Mouse (Mus musculus) gonadal fat pad, adult 2 months (tissue): ENCODE results near the gene Llcfc1. TPM values are rescaled to one million over a fixed set of nuclear protein-coding genes. Genes with fewer than 3 reads are reported as not detected.

Source experiments
- DNase-seq: peaks from one replicate; pipeline ENCODE4 v3.0.0-alpha.2; 2012; ENCODE audit warnings: low read depth
- polyA plus RNA-seq: library from polyadenylated mRNA; depleted of rRNA; stranded (reverse); fragments of >200 nt; gene quantifications from 2 replicates; pipeline ENCODE4 v1.2.3, GENCODE M21; 2012; rRNA removed

Llcfc1 gene
- polyA plus RNA-seq, 1 experiment = 2.8 TPM

- no peak for DNase-seq
Measured at GRCm38 (mm10) chr6:41704123-41704522, 19.9 kb downstream of the Llcfc1 start, which contains the start of gene Kel. Gene Kel (minus strand): TSS chr6:41704339.

- no peak for DNase-seq
Measured at GRCm38 (mm10) chr6:41706275-41706674, 22.0 kb downstream of the Llcfc1 start.

GRCm38 (mm10) chr6:41710281-41710680 is 26.1 kb downstream of the Llcfc1 start:
- DNase-seq = no peak

- DNase-seq = no peak
Measured at GRCm38 (mm10) chr6:41721430-41721829, 37.2 kb downstream of the Llcfc1 start.

GRCm38 (mm10) chr6:41727989-41728609 is 43.9 kb downstream of the Llcfc1 start:
- no peak for DNase-seq

- no peak for DNase-seq
Measured at GRCm38 (mm10) chr6:41734719-41735470, 50.7 kb downstream of the Llcfc1 start.

Other genes starting within 250 kb of the Llcfc1 start
- gene Gm10334, start 238.3 kb upstream of the Llcfc1 start, polyA plus RNA-seq = not detected in 2 replicates
- not detected in 2 replicates for gene Prss1, start 225.5 kb upstream of the Llcfc1 start, polyA plus RNA-seq
- 1.1 and 10.5 TPM in 2 replicates for gene Prss2, start 162.6 kb upstream of the Llcfc1 start, polyA plus RNA-seq
- 29.5 and 30.2 TPM in 2 replicates for gene Ephb6, start 78.9 kb upstream of the Llcfc1 start, polyA plus RNA-seq
- 33.6 and 45.4 TPM in 2 replicates for gene Trpv6, start 48.0 kb upstream of the Llcfc1 start, polyA plus RNA-seq
- 0.20 TPM in 1 of 2 replicates, not detected in the other for gene Trpv5, start 3.7 kb upstream of the Llcfc1 start, polyA plus RNA-seq
- 0.22 TPM in 1 of 2 replicates, not detected in the other for gene Kel, start 19.9 kb downstream of the Llcfc1 start, polyA plus RNA-seq
- 0.12 TPM in 1 of 2 replicates, not detected in the other for gene Olfr459, start 90.7 kb downstream of the Llcfc1 start, polyA plus RNA-seq
- not detected in 2 replicates for gene Pip, start 163.1 kb downstream of the Llcfc1 start, polyA plus RNA-seq
- not detected in 2 replicates for gene Sval2, start 168.6 kb downstream of the Llcfc1 start, polyA plus RNA-seq